Mouse (Mus musculus): Measurements from ENCODE around the gene Glis3.

Glis3 gene

GRCm38 (mm10) chr19:28679776-28680391, at the start of gene Glis3:
Gene Glis3, minus strand, starts transcription at chr19:28680077.
- peak; percentile 85 to 88 for DNase-seq

GRCm38 (mm10) chr19:28726161-28726880, 46.4 kb upstream of the Glis3 start:
- peak; percentile 70 to 80 for DNase-seq

GRCm38 (mm10) chr19:28724641-28725040, 44.8 kb upstream of the Glis3 start:
- DNase-seq: no peak

- DNase-seq: no peak
Observed at GRCm38 (mm10) chr19:28722626-28723025, 42.7 kb upstream of the Glis3 start.

- DNase-seq: no peak
Observed at GRCm38 (mm10) chr19:28721834-28722233, 42.0 kb upstream of the Glis3 start.

- DNase-seq: no peak
Observed at GRCm38 (mm10) chr19:28720016-28720415, 40.1 kb upstream of the Glis3 start.

GRCm38 (mm10) chr19:28714674-28715073, 34.8 kb upstream of the Glis3 start:
- DNase-seq: no peak

- peak; percentile 20 to 57 for DNase-seq
Observed at GRCm38 (mm10) chr19:28697718-28698117, 17.8 kb upstream of the Glis3 start.

- DNase-seq: peak; percentile 30 to 43
Observed at GRCm38 (mm10) chr19:28686398-28686797, 6.5 kb upstream of the Glis3 start.

- DNase-seq: no peak
Observed at GRCm38 (mm10) chr19:28685484-28685883, 5.6 kb upstream of the Glis3 start.

GRCm38 (mm10) chr19:28684347-28684746, 4.5 kb upstream of the Glis3 start:
- no peak for DNase-seq

- no peak for DNase-seq
Observed at GRCm38 (mm10) chr19:28683346-28683745, 3.5 kb upstream of the Glis3 start.

GRCm38 (mm10) chr19:28679291-28679775, 544 bp downstream of the Glis3 start:
- DNase-seq: no peak

GRCm38 (mm10) chr19:28678646-28679270, 1.1 kb downstream of the Glis3 start:
- peak in 1 of 2 experiments; percentile 41 for DNase-seq

GRCm38 (mm10) chr19:28677728-28678438, 2.0 kb downstream of the Glis3 start:
- DNase-seq: peak; percentile 84 to 87

- peak; percentile 51 to 55 for DNase-seq
Observed at GRCm38 (mm10) chr19:28677045-28677727, 2.7 kb downstream of the Glis3 start.

- no peak for DNase-seq
Observed at GRCm38 (mm10) chr19:28663781-28664180, 16.1 kb downstream of the Glis3 start.

- peak in 1 of 2 experiments; percentile 8 for DNase-seq
Observed at GRCm38 (mm10) chr19:28663148-28663547, 16.7 kb downstream of the Glis3 start.

GRCm38 (mm10) chr19:28662474-28662873, 17.4 kb downstream of the Glis3 start:
- no peak for DNase-seq

- DNase-seq: peak; percentile 68 to 83
Observed at GRCm38 (mm10) chr19:28660912-28661311, 19.0 kb downstream of the Glis3 start.

- DNase-seq: peak; percentile 17 to 59
Observed at GRCm38 (mm10) chr19:28657686-28658195, 22.1 kb downstream of the Glis3 start.

- peak in 1 of 2 experiments; percentile 19 for DNase-seq
Observed at GRCm38 (mm10) chr19:28656882-28657281, 23.0 kb downstream of the Glis3 start.

All from kidney, postnatal 36 days (tissue).